Mouse (Mus musculus): ENCODE measurements at regions not wholly inside any gene's neighbourhood (a gene's known extent, or its start where the extent isn't known, plus 50 kb on each side); places are given as distances from the start of the nearest gene placed in this dataset.

GRCm38 (mm10) chr2:9348982-9349381 is 532.1 kb upstream of the 4930412O13Rik start:
- no peaks in the 10 kb centered on the region for H3K9me3 ChIP-seq (replicated peaks; ENCODE audit: low read length)

GRCm38 (mm10) chr2:9349994-9350393 is 531.1 kb upstream of the 4930412O13Rik start:
- 73% methylated on average over 1 of the region's 1 CpGs for WGBS
- DNase-seq (ENCODE audit: low spot score) = no peak
- H3K4me3 ChIP-seq (replicated peaks; ENCODE audit: low read depth, low read length) = no peak overlapping the region
- no peak overlapping the region for H3K4me2 ChIP-seq (ENCODE audit: low read length)
- H3K4me1 ChIP-seq (replicated peaks; ENCODE audit: insufficient read depth, low read length) = no peaks in the 10 kb centered on the region
- no peak overlapping the region for H3K9ac ChIP-seq (ENCODE audit: low read depth, low read length)
- H3K27ac ChIP-seq = no peak overlapping the region
- H3K9me3 ChIP-seq (replicated peaks; ENCODE audit: low read length) = no peaks in the 10 kb centered on the region
- H3K27me3 ChIP-seq (ENCODE audit: insufficient read depth, low read length) = no peaks in the 10 kb centered on the region
- ATAC-seq (replicated peaks; ENCODE audit: low FRiP score, low read depth) = no peak
- TF ChIP-seq CTCF (IDR thresholded peaks at IDR 0.05; ENCODE audit: low read depth) = no peak
- H3K36me3 ChIP-seq (ENCODE audit: insufficient read depth, low read length) = no peaks in the 10 kb centered on the region

More at GRCm38 (mm10) chr2:9348982-9349381, 532.1 kb upstream of the 4930412O13Rik start:
- ATAC-seq (replicated peaks; ENCODE audit: low FRiP score, low read depth) (no peak), DNase-seq (ENCODE audit: low spot score) (no peak)
- H3K27ac ChIP-seq = no peak overlapping the region
- no peaks in the 10 kb centered on the region for H3K36me3 ChIP-seq (ENCODE audit: insufficient read depth, low read length)
- no peaks in the 10 kb centered on the region for H3K27me3 ChIP-seq (ENCODE audit: insufficient read depth, low read length)
- 43% methylated on average over 4 of the region's 4 CpGs for WGBS
- H3K9ac ChIP-seq (ENCODE audit: low read depth, low read length) = no peak overlapping the region
- H3K4me2 ChIP-seq (ENCODE audit: low read length) = no peak overlapping the region
- H3K4me1 ChIP-seq (replicated peaks; ENCODE audit: insufficient read depth, low read length) = no peaks in the 10 kb centered on the region
- no peak for TF ChIP-seq CTCF (IDR thresholded peaks at IDR 0.05; ENCODE audit: low read depth)
- no peak overlapping the region for H3K4me3 ChIP-seq (replicated peaks; ENCODE audit: low read depth, low read length)

GRCm38 (mm10) chr2:9352190-9352589 is 528.9 kb upstream of the 4930412O13Rik start:
- H3K9ac ChIP-seq (ENCODE audit: low read depth, low read length) = no peak overlapping the region
- no peaks in the 10 kb centered on the region for H3K27me3 ChIP-seq (ENCODE audit: insufficient read depth, low read length)
- 22% methylated on average over 7 of the region's 7 CpGs for WGBS
- H3K27ac ChIP-seq = no peak overlapping the region
- no peak for TF ChIP-seq CTCF (IDR thresholded peaks at IDR 0.05; ENCODE audit: low read depth)
- no peak overlapping the region for H3K4me3 ChIP-seq (replicated peaks; ENCODE audit: low read depth, low read length)
- ATAC-seq (replicated peaks; ENCODE audit: low FRiP score, low read depth) (no peak), DNase-seq (ENCODE audit: low spot score) (no peak)
- H3K9me3 ChIP-seq (replicated peaks; ENCODE audit: low read length) = no peaks in the 10 kb centered on the region
- H3K4me2 ChIP-seq (ENCODE audit: low read length) = no peak overlapping the region
- no peaks in the 10 kb centered on the region for H3K4me1 ChIP-seq (replicated peaks; ENCODE audit: insufficient read depth, low read length)
- H3K36me3 ChIP-seq (ENCODE audit: insufficient read depth, low read length) = no peaks in the 10 kb centered on the region

- H3K4me2 ChIP-seq (ENCODE audit: low read length) = no peak overlapping the region
- no peaks in the 10 kb centered on the region for H3K27me3 ChIP-seq (ENCODE audit: insufficient read depth, low read length)
- ATAC-seq (replicated peaks; ENCODE audit: low FRiP score, low read depth) (no peak), DNase-seq (ENCODE audit: low spot score) (no peak)
- no peaks in the 10 kb centered on the region for H3K9me3 ChIP-seq (replicated peaks; ENCODE audit: low read length)
- H3K4me1 ChIP-seq (replicated peaks; ENCODE audit: insufficient read depth, low read length) = 0 out of 2 replicates have a peak, but pooled peaks cover 4% of the 10 kb centered on the region
- H3K36me3 ChIP-seq (ENCODE audit: insufficient read depth, low read length) = no peaks in the 10 kb centered on the region
- H3K4me3 ChIP-seq (replicated peaks; ENCODE audit: low read depth, low read length) = no peak overlapping the region
- 39% methylated on average over 4 of the region's 4 CpGs for WGBS
- TF ChIP-seq CTCF (IDR thresholded peaks at IDR 0.05; ENCODE audit: low read depth) = no peak
- H3K27ac ChIP-seq = no peak overlapping the region
- H3K9ac ChIP-seq (ENCODE audit: low read depth, low read length) = no peak overlapping the region
These were observed 521.0 kb upstream of the 4930412O13Rik start for GRCm38 (mm10) chr2:9360020-9360419.

GRCm38 (mm10) chr2:9367801-9368584 is 513.1 kb upstream of the 4930412O13Rik start:
- ATAC-seq (replicated peaks; ENCODE audit: low FRiP score, low read depth) = no peak
- 92% methylated on average over 8 of the region's 8 CpGs for WGBS
- Histone ChIP-seq H3K27me3 (ENCODE audit: insufficient read depth, low read length) (no peaks in the 10 kb centered on the region), H3K27ac (no peak overlapping the region), H3K9ac (ENCODE audit: low read depth, low read length) (no peak overlapping the region), H3K36me3 (ENCODE audit: insufficient read depth, low read length) (no peaks in the 10 kb centered on the region), H3K4me1 (replicated peaks; ENCODE audit: insufficient read depth, low read length) (no peaks in the 10 kb centered on the region), H3K4me3 (replicated peaks; ENCODE audit: low read depth, low read length) (no peak overlapping the region), H3K4me2 (ENCODE audit: low read length) (no peak overlapping the region), H3K9me3 (replicated peaks; ENCODE audit: low read length) (no peaks in the 10 kb centered on the region)
- TF ChIP-seq CTCF (IDR thresholded peaks at IDR 0.05; ENCODE audit: low read depth) = no peak
- no peak for DNase-seq (ENCODE audit: low spot score)

GRCm38 (mm10) chr2:9369572-9369971 is 511.5 kb upstream of the 4930412O13Rik start:
- no peak for DNase-seq (ENCODE audit: low spot score)
- Histone ChIP-seq H3K4me1 (replicated peaks; ENCODE audit: insufficient read depth, low read length) (no peaks in the 10 kb centered on the region), H3K27ac (no peak overlapping the region), H3K9me3 (replicated peaks; ENCODE audit: low read length) (no peaks in the 10 kb centered on the region), H3K4me3 (replicated peaks; ENCODE audit: low read depth, low read length) (no peak overlapping the region), H3K36me3 (ENCODE audit: insufficient read depth, low read length) (no peaks in the 10 kb centered on the region), H3K27me3 (ENCODE audit: insufficient read depth, low read length) (no peaks in the 10 kb centered on the region), H3K9ac (ENCODE audit: low read depth, low read length) (no peak overlapping the region), H3K4me2 (ENCODE audit: low read length) (no peak overlapping the region)
- no peak for ATAC-seq (replicated peaks; ENCODE audit: low FRiP score, low read depth)
- 85% methylated on average over 4 of the region's 4 CpGs for WGBS
- no peak for TF ChIP-seq CTCF (IDR thresholded peaks at IDR 0.05; ENCODE audit: low read depth)

Data from kidney, postnatal 0 days (tissue).